Mouse (Mus musculus): ENCODE data around the gene Vmn1r25. TPM values are rescaled to one million over a fixed set of nuclear protein-coding genes. Genes with fewer than 3 reads are reported as not detected.
"Not testable (repeated sequence)": the region's sequence is repeated elsewhere in the genome, so short reads cannot be mapped to it uniquely, and the experiment has no call there.

The Vmn1r25 gene
- not detected in 2 replicates for polyA plus RNA-seq (2011; ENCODE audit: insufficient read depth, insufficient read length, low read depth, missing spikeins)

- H3K27me3 ChIP-seq (ENCODE audit: control insufficient read depth, insufficient read depth, low read length, poor library complexity, severe bottlenecking), result no peaks in the 10 kb centered on the region
- TF ChIP-seq EP300 (IDR thresholded peaks at IDR 0.05; ENCODE audit: insufficient read depth, low read depth, low read length), result no peak
- TF ChIP-seq CTCF (IDR thresholded peaks at IDR 0.05; ENCODE audit: low read depth, low read length), result no peak
- no peak within 1 kb of the TSS for H3K9ac ChIP-seq (ENCODE audit: low read depth, poor library complexity, severe bottlenecking)
- no peaks in the 10 kb centered on the region for H3K9me3 ChIP-seq (replicated peaks; ENCODE audit: control insufficient read depth, insufficient read depth, low read length, poor library complexity, severe bottlenecking)
- H3K36me3 ChIP-seq (ENCODE audit: control insufficient read depth, insufficient read depth, low read length, poor library complexity, severe bottlenecking), result no peaks in the 10 kb centered on the region
- no peak within 1 kb of the TSS for H3K27ac ChIP-seq (ENCODE audit: insufficient read depth, low read length)
- H3K4me3 ChIP-seq (ENCODE audit: low read depth, low read length), result no peak within 1 kb of the TSS
- no peaks in the 10 kb centered on the region for H3K4me1 ChIP-seq (ENCODE audit: control insufficient read depth, insufficient read depth, low read length)
These were observed at the start of gene Vmn1r25 for GRCm38 (mm10) chr6:57980710-57981109. Gene Vmn1r25 (minus strand): TSS chr6:57980810.

GRCm38 (mm10) chr6:58017478-58017877 lies 36.9 kb upstream of the Vmn1r25 start:
- not testable (repeated sequence) for H3K27me3 ChIP-seq (ENCODE audit: control insufficient read depth, insufficient read depth, low read length, poor library complexity, severe bottlenecking); H3K36me3 ChIP-seq (ENCODE audit: control insufficient read depth, insufficient read depth, low read length, poor library complexity, severe bottlenecking); H3K27ac ChIP-seq (ENCODE audit: insufficient read depth, low read length); H3K4me3 ChIP-seq (ENCODE audit: low read depth, low read length); H3K9ac ChIP-seq (ENCODE audit: low read depth, poor library complexity, severe bottlenecking); H3K9me3 ChIP-seq (replicated peaks; ENCODE audit: control insufficient read depth, insufficient read depth, low read length, poor library complexity, severe bottlenecking); H3K4me1 ChIP-seq (ENCODE audit: control insufficient read depth, insufficient read depth, low read length)

- Histone ChIP-seq H3K4me3 (ENCODE audit: low read depth, low read length) (no peak within 1 kb of the TSS), H3K9ac (ENCODE audit: low read depth, poor library complexity, severe bottlenecking) (no peak within 1 kb of the TSS), H3K9me3 (replicated peaks; ENCODE audit: control insufficient read depth, insufficient read depth, low read length, poor library complexity, severe bottlenecking) (no peaks in the 10 kb centered on the region), H3K27me3 (ENCODE audit: control insufficient read depth, insufficient read depth, low read length, poor library complexity, severe bottlenecking) (no peaks in the 10 kb centered on the region), H3K36me3 (ENCODE audit: control insufficient read depth, insufficient read depth, low read length, poor library complexity, severe bottlenecking) (no peaks in the 10 kb centered on the region), H3K27ac (ENCODE audit: insufficient read depth, low read length) (no peak within 1 kb of the TSS), H3K4me1 (ENCODE audit: control insufficient read depth, insufficient read depth, low read length) (no peaks in the 10 kb centered on the region)
- TF ChIP-seq POLR2A (IDR thresholded peaks at IDR 0.05; ENCODE audit: insufficient read depth, low read length) (no peak), EP300 (IDR thresholded peaks at IDR 0.05; ENCODE audit: insufficient read depth, low read depth, low read length) (no peak), CTCF (IDR thresholded peaks at IDR 0.05; ENCODE audit: low read depth, low read length) (no peak)
These were observed 34.4 kb upstream of the Vmn1r25 start, which contains the start of gene Vmn1r26 for GRCm38 (mm10) chr6:58015059-58015458. Gene Vmn1r26 (minus strand): TSS chr6:58015159.

GRCm38 (mm10) chr6:57961403-57961802 lies 19.2 kb downstream of the Vmn1r25 start, which contains the start of gene Vmn1r24:
Gene Vmn1r24 (minus strand): TSS chr6:57961503.
- H3K9ac ChIP-seq (ENCODE audit: low read depth, poor library complexity, severe bottlenecking); H3K36me3 ChIP-seq (ENCODE audit: control insufficient read depth, insufficient read depth, low read length, poor library complexity, severe bottlenecking): not testable (repeated sequence)

More at GRCm38 (mm10) chr6:57961403-57961802, 19.2 kb downstream of the Vmn1r25 start, which contains the start of gene Vmn1r24:
- not testable (repeated sequence) for H3K9me3 ChIP-seq (replicated peaks; ENCODE audit: control insufficient read depth, insufficient read depth, low read length, poor library complexity, severe bottlenecking); H3K27ac ChIP-seq (ENCODE audit: insufficient read depth, low read length); H3K27me3 ChIP-seq (ENCODE audit: control insufficient read depth, insufficient read depth, low read length, poor library complexity, severe bottlenecking); H3K4me1 ChIP-seq (ENCODE audit: control insufficient read depth, insufficient read depth, low read length); H3K4me3 ChIP-seq (ENCODE audit: low read depth, low read length)

Other genes with a start within 250 kb of the Vmn1r25 start
- 15.1 and 17.6 TPM in 2 replicates for gene Vopp1, start 155.7 kb downstream of the Vmn1r25 start, polyA plus RNA-seq (2011; ENCODE audit: insufficient read depth, insufficient read length, low read depth, missing spikeins)
- gene Vmn1r21, start 130.5 kb downstream of the Vmn1r25 start, polyA plus RNA-seq (2011; ENCODE audit: insufficient read depth, insufficient read length, low read depth, missing spikeins), result not detected in 2 replicates
- not detected in 2 replicates for gene Vmn1r22, start 72.8 kb downstream of the Vmn1r25 start, polyA plus RNA-seq (2011; ENCODE audit: insufficient read depth, insufficient read length, low read depth, missing spikeins)
- gene Vmn1r23, start 54.0 kb downstream of the Vmn1r25 start, polyA plus RNA-seq (2011; ENCODE audit: insufficient read depth, insufficient read length, low read depth, missing spikeins), result not detected in 2 replicates
- gene Vmn1r24, start 19.3 kb downstream of the Vmn1r25 start, polyA plus RNA-seq (2011; ENCODE audit: insufficient read depth, insufficient read length, low read depth, missing spikeins), result not detected in 2 replicates
- gene Vmn1r26, start 34.3 kb upstream of the Vmn1r25 start, polyA plus RNA-seq (2011; ENCODE audit: insufficient read depth, insufficient read length, low read depth, missing spikeins), result not detected in 2 replicates
- not detected in 2 replicates for gene Vmn1r27, start 238.0 kb upstream of the Vmn1r25 start, polyA plus RNA-seq (2011; ENCODE audit: insufficient read depth, insufficient read length, low read depth, missing spikeins)

Data from ES-Bruce4 (cell line).